26 mouse cellular contexts compared by ENCODE assay signal in the genomic region with DNA sequence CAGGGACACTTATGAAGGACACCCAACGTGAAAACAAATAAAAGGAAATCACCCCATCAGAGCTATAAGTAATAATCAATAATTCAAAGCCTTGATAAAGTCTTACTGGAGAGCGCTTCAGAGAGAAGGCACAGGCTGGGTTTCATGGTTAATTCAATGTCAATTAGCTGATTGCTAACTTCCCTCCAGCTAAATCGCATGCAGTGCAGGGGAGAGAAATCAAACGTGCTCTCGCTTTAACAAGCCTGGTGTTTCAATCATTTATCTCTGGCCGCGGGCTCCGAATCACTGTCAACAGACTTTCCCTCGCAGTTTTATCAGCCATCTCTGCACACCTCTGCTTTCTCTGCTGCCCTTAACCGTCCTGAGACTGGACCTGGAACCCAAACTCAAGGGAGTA. TPM values are rescaled to one million over a fixed set of nuclear protein-coding genes. Genes with fewer than 3 reads are reported as not detected.
"Had no signal": no experiment of that assay in that cellular context is flagged by ENCODE, and none has a peak within 500 bp of the region (broad histone marks: within the 10 kb centered on the region; RNA-seq: fewer than 3 reads in every experiment).

No protein-coding gene starts in this region.

- ATAC-seq: inflammation-experienced regulatory T-cells, adult 6 months; intestine, embryonic 15.5 days; intestine, postnatal 0 days had no signal

- H3K27me3 ChIP-seq: intestine, embryonic 15.5 days had no signal

- H3K27ac ChIP-seq: gastrocnemius, adult 2 months; heart, embryonic 10.5 days; hindbrain, embryonic 10.5 days; hindbrain, embryonic 13.5 days; hindbrain, embryonic 15.5 days; intestine, embryonic 15.5 days; layer of hippocampus, adult 2 months; limb, embryonic 13.5 days; limb, embryonic 15.5 days had no signal

- DNase-seq: gastrocnemius, postnatal 25 days; layer of hippocampus, postnatal 36 days had no signal

- H3K36me3 ChIP-seq: heart, embryonic 10.5 days; heart, embryonic 12.5 days; hindbrain, embryonic 10.5 days; hindbrain, embryonic 13.5 days; hindbrain, embryonic 15.5 days; intestine, embryonic 15.5 days; limb, embryonic 13.5 days; limb, embryonic 15.5 days had no signal

- H3K9me3 ChIP-seq: heart, embryonic 10.5 days; heart, embryonic 12.5 days; hindbrain, embryonic 10.5 days; hindbrain, embryonic 13.5 days; hindbrain, embryonic 15.5 days; intestine, embryonic 15.5 days; limb, embryonic 13.5 days; limb, embryonic 15.5 days had no signal

- H3K4me1 ChIP-seq: heart, embryonic 10.5 days; heart, embryonic 12.5 days; hindbrain, embryonic 15.5 days; intestine, embryonic 15.5 days; limb, embryonic 13.5 days; limb, embryonic 15.5 days had no signal

- H3K4me3 ChIP-seq: gastrocnemius, adult 2 months; heart, embryonic 10.5 days; heart, embryonic 12.5 days; hindbrain, embryonic 10.5 days; hindbrain, embryonic 13.5 days; hindbrain, embryonic 15.5 days; intestine, embryonic 15.5 days; layer of hippocampus, adult 2 months; limb, embryonic 13.5 days; limb, embryonic 15.5 days had no signal

- H3K9ac ChIP-seq: heart, embryonic 12.5 days; hindbrain, embryonic 13.5 days; hindbrain, embryonic 15.5 days; intestine, embryonic 15.5 days; limb, embryonic 13.5 days; limb, embryonic 15.5 days had no signal

- H3K4me2 ChIP-seq: heart, embryonic 12.5 days; hindbrain, embryonic 13.5 days; hindbrain, embryonic 15.5 days; intestine, embryonic 15.5 days; limb, embryonic 13.5 days; limb, embryonic 15.5 days had no signal

RNA-seq across cellular contexts. Expression of a gene that starts 22.3 kb away (rescaled TPM):
- total RNA-seq: gastrocnemius, adult 2 months; gastrocnemius, postnatal 10 days; gastrocnemius, postnatal 25 days; gastrocnemius, postnatal 4 days; granulocyte monocyte progenitor cell, adult 5-6 weeks; heart, adult 18-20 months; heart, adult 8-10 months; heart, postnatal 10 days; heart, postnatal 25 days; heart, postnatal 4 days; liver, adult 2 months had no signal
- polyA plus RNA-seq: heart, embryonic 12.5 days; heart, embryonic 14.5 days; hindbrain, embryonic 10.5 days; hindbrain, embryonic 13.5 days; inflammation-experienced regulatory T-cells, adult 6 months; intestine, embryonic 15.5 days; intestine, postnatal 0 days; kidney, embryonic 14.5 days; limb, embryonic 11.5 days; limb, embryonic 15.5 days; liver, adult 2 months had no signal

RNA-seq across cellular contexts. Expression of a gene that starts 23.8 kb away (rescaled TPM):
- total RNA-seq: granulocyte monocyte progenitor cell, adult 5-6 weeks; liver, adult 2 months had no signal
- polyA plus RNA-seq: inflammation-experienced regulatory T-cells, adult 6 months; intestine, postnatal 0 days; liver, adult 2 months had no signal
